Mouse (Mus musculus) C2C12 (cell line): Measurements from ENCODE around the gene Tbcel.

Source experiments
- CTCF ChIP-seq: IDR thresholded peaks from one replicate; pipeline ENCODE4 v1.5.1; 2011; ENCODE audit not compliant: control insufficient read depth, insufficient read depth, insufficient read length
- MAX ChIP-seq: IDR thresholded peaks from one replicate; pipeline ENCODE4 v1.6.1; 2011; ENCODE audit warnings: mild to moderate bottlenecking, control low read depth
- MYOD1 ChIP-seq: IDR thresholded peaks from one replicate; pipeline ENCODE4 v1.6.1; 2011; ENCODE audit warnings: low read depth; ENCODE audit not compliant: control insufficient read depth, insufficient read length
- MYOG ChIP-seq: IDR thresholded peaks from one replicate; pipeline ENCODE4 v1.6.1; 2011; ENCODE audit not compliant: control insufficient read depth, insufficient read length; ENCODE audit errors: extremely low read depth
- USF1 ChIP-seq: IDR thresholded peaks from one replicate; pipeline ENCODE4 v1.6.1; 2011; ENCODE audit warnings: low read depth, mild to moderate bottlenecking, control low read depth, moderate library complexity

DNA sequence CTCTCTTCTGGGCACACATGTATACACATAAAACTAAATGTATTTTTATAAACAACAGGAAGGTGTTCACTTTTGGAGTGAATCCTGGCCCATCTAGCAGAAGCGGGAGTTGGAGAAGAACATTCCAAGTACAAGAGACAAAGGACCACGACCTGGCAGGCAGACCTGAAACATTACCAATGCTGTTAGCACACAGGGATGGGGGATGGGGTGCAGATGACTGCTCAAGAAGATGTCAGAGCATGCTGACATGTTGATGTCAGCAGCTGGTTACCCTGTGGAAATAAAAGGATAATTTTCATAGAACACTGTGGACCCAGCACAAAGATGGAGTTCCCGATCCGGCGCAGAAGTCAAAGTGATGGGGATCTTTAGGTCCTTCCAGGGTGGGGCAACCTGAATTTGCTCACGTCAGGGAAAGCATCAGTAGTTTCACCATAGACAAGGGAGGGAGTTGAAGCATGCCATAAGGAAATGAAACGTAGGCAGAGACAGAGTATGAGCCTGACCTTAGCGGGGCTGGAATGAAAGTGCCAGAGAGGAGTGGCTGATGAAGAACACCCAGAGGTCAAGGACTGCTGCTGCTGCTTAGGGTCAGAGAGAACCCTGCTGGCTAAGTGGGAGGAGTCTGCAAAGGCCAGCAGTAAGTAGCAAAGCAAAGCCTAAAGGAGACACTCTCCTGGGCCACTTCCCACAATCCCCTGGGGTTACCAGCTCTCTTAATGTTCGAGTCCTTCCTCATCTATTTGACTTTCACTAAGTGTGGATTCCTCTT is 48.7 kb downstream of the Tbcel start:
- TF ChIP-seq CTCF (no peak), MAX (no peak), MYOG (no peak), USF1 (no peak), MYOD1 (no peak)
